Mouse (Mus musculus) MEL (cell line): ENCODE measurements around the gene Hvcn1.

Experiments
- CTCF ChIP-seq, 3 experiments: IDR thresholded peaks in 2 of 3; conservative IDR thresholded peaks in 1 of 3; 2 replicates each; pipeline ENCODE4 v1.5.1; 2011 to 2012; ENCODE audit warnings: low read length in 3 of 3, low read depth in 2 of 3, mild to moderate bottlenecking in 2 of 3, improper control_type of control experiment in 1 of 3, inconsistent platforms in 1 of 3, mixed read lengths in 1 of 3, moderate library complexity in 1 of 3; ENCODE audit not compliant: control insufficient read depth in 1 of 3, insufficient read depth in 1 of 3, poor library complexity in 1 of 3, severe bottlenecking in 1 of 3
- E2F4 ChIP-seq: IDR thresholded peaks from 2 replicates; pipeline ENCODE4 v1.6.1; 2011; ENCODE audit warnings: low read depth, low read length, improper control_type of control experiment, borderline replicate concordance
- GATA1 ChIP-seq: IDR thresholded peaks from 2 replicates; pipeline ENCODE4 v1.6.1; 2011; ENCODE audit warnings: low read depth, low read length, improper control_type of control experiment
- HCFC1 ChIP-seq: IDR thresholded peaks from 2 replicates; pipeline ENCODE4 v1.6.1; 2012; ENCODE audit warnings: low read depth, mild to moderate bottlenecking, inconsistent platforms, low read length, improper control_type of control experiment, moderate library complexity
- JUND ChIP-seq: IDR thresholded peaks from 2 replicates; pipeline ENCODE4 v1.6.1; 2011; ENCODE audit warnings: low read depth, mild to moderate bottlenecking, improper control_type of control experiment, low read length
- MAFK ChIP-seq: IDR thresholded peaks from 2 replicates; pipeline ENCODE4 v1.6.1; 2011; ENCODE audit warnings: low read depth, mild to moderate bottlenecking, low read length, improper control_type of control experiment, borderline replicate concordance
- MAX ChIP-seq: IDR thresholded peaks from 2 replicates; pipeline ENCODE4 v1.6.1; 2011; ENCODE audit warnings: low read length, improper control_type of control experiment
- MAZ ChIP-seq: IDR thresholded peaks from 2 replicates; pipeline ENCODE4 v1.6.1; 2012; ENCODE audit warnings: low read depth, mild to moderate bottlenecking, inconsistent platforms, low read length, improper control_type of control experiment
- MXI1 ChIP-seq: IDR thresholded peaks from 2 replicates; pipeline ENCODE4 v1.6.1; 2011; ENCODE audit warnings: mild to moderate bottlenecking, low read depth, low read length, improper control_type of control experiment
- POLR2A ChIP-seq, 2 experiments: IDR thresholded peaks; 2 replicates each; pipeline ENCODE4 v1.6.1; 2011 to 2012; ENCODE audit warnings: low read length in 2 of 2, mild to moderate bottlenecking in 2 of 2, control low read depth in 1 of 2, improper control_type of control experiment in 1 of 2, low read depth in 1 of 2, moderate library complexity in 1 of 2; ENCODE audit not compliant: control insufficient read depth in 1 of 2, insufficient read depth in 1 of 2, poor library complexity in 1 of 2
- POLR2AphosphoS2 ChIP-seq: IDR thresholded peaks from 2 replicates; pipeline ENCODE4 v1.6.1; 2011; ENCODE audit warnings: low read length, improper control_type of control experiment
- POLR2AphosphoS5 ChIP-seq: IDR thresholded peaks from 2 replicates; pipeline ENCODE4 v1.6.1; 2012; ENCODE audit warnings: low read depth, borderline replicate concordance, mild to moderate bottlenecking, inconsistent platforms, low read length, moderate library complexity, mixed read lengths
- SIN3A ChIP-seq: IDR thresholded peaks from 2 replicates; pipeline ENCODE4 v1.6.1; 2012; ENCODE audit warnings: low read length, improper control_type of control experiment, inconsistent platforms
- ZKSCAN1 ChIP-seq: IDR thresholded peaks from 2 replicates; pipeline ENCODE4 v1.6.1; 2012; ENCODE audit warnings: low read depth, mild to moderate bottlenecking, inconsistent platforms, low read length, improper control_type of control experiment, moderate library complexity

GRCm38 (mm10) chr5:122175961-122176360 lies 30.6 kb upstream of the Hvcn1 start:
- no peak for TF ChIP-seq CTCF (IDR thresholded peaks at IDR 0.05 in 2 of 3, conservative IDR thresholded peaks at IDR 0.05 in 1 of 3; ENCODE audit: control insufficient read depth in 1 of 3, insufficient read depth in 1 of 3, low read depth in 2 of 3, low read length in 3 of 3, poor library complexity in 1 of 3, severe bottlenecking in 1 of 3)
- no peak for TF ChIP-seq MXI1
- TF ChIP-seq E2F4 = no peak
- TF ChIP-seq POLR2AphosphoS2 = 0 out of 2 replicates have a peak, but pooled peaks have one; percentile 3
- TF ChIP-seq MAX = no peak
- no peak for TF ChIP-seq POLR2A (IDR thresholded peaks at IDR 0.05; ENCODE audit: control insufficient read depth in 1 of 2, insufficient read depth in 1 of 2, low read depth in 1 of 2, low read length in 2 of 2, poor library complexity in 1 of 2)
- TF ChIP-seq MAFK = no peak
- TF ChIP-seq POLR2AphosphoS5 = no peak
- TF ChIP-seq MAZ = no peak
- no peak for TF ChIP-seq GATA1
- no peak for TF ChIP-seq SIN3A
- TF ChIP-seq ZKSCAN1 = no peak
- no peak for TF ChIP-seq HCFC1
- TF ChIP-seq JUND = no peak
